Mouse (Mus musculus) frontal cortex, postnatal 25 days (tissue): ENCODE results near the gene Osbpl11.
"Not testable (repeated sequence)": the region's sequence is repeated elsewhere in the genome, so short reads cannot be mapped to it uniquely, and the experiment has no call there.

Source experiments
- DNase-seq, 2 experiments: peaks; one replicate each; pipeline ENCODE4 v3.0.0; 2022; ENCODE audit warnings: low spot score in 2 of 2

Gene Osbpl11

GRCm38 (mm10) chr16:33177722-33178121 lies 7.1 kb upstream of the Osbpl11 start:
- DNase-seq = no peak

- DNase-seq = peak; percentile 32 to 44
These were observed 6.4 kb upstream of the Osbpl11 start for GRCm38 (mm10) chr16:33178278-33179074.

- DNase-seq = not testable (repeated sequence)
These were observed 5.6 kb upstream of the Osbpl11 start for GRCm38 (mm10) chr16:33179222-33179621.

- DNase-seq = no peak
These were observed 5.0 kb upstream of the Osbpl11 start for GRCm38 (mm10) chr16:33179911-33180310.

- no peak for DNase-seq
These were observed 4.1 kb upstream of the Osbpl11 start for GRCm38 (mm10) chr16:33180793-33181192.

GRCm38 (mm10) chr16:33185261-33186046 lies 583 bp downstream of the Osbpl11 start:
- DNase-seq = peak in 1 of 2 experiments; percentile 19

- no peak for DNase-seq
These were observed 1.3 kb downstream of the Osbpl11 start for GRCm38 (mm10) chr16:33186134-33186533.

- DNase-seq = no peak
These were observed 3.2 kb downstream of the Osbpl11 start for GRCm38 (mm10) chr16:33188076-33188475.

- no peak for DNase-seq
These were observed 6.8 kb downstream of the Osbpl11 start for GRCm38 (mm10) chr16:33191671-33192091.

GRCm38 (mm10) chr16:33192280-33192679 lies 7.4 kb downstream of the Osbpl11 start:
- DNase-seq = no peak

GRCm38 (mm10) chr16:33193649-33194048 lies 8.8 kb downstream of the Osbpl11 start:
- peak; percentile 20 to 29 for DNase-seq

- no peak for DNase-seq
These were observed 10.9 kb downstream of the Osbpl11 start for GRCm38 (mm10) chr16:33195686-33196313.

GRCm38 (mm10) chr16:33196578-33196977 lies 11.7 kb downstream of the Osbpl11 start:
- no peak for DNase-seq

- no peak for DNase-seq
These were observed 15.7 kb downstream of the Osbpl11 start for GRCm38 (mm10) chr16:33200589-33200988.

- DNase-seq = no peak
These were observed 25.9 kb downstream of the Osbpl11 start for GRCm38 (mm10) chr16:33210812-33211211.

GRCm38 (mm10) chr16:33216313-33217003 lies 31.6 kb downstream of the Osbpl11 start:
- no peak for DNase-seq

- DNase-seq = not testable (repeated sequence)
These were observed 32.7 kb downstream of the Osbpl11 start for GRCm38 (mm10) chr16:33217553-33218085.

- DNase-seq = no peak
These were observed 37.6 kb downstream of the Osbpl11 start for GRCm38 (mm10) chr16:33222482-33222881.

GRCm38 (mm10) chr16:33224381-33224780 lies 39.5 kb downstream of the Osbpl11 start:
- DNase-seq = no peak

GRCm38 (mm10) chr16:33234128-33234527 lies 49.3 kb downstream of the Osbpl11 start:
- DNase-seq = no peak

GRCm38 (mm10) chr16:33236151-33236550 lies 51.3 kb downstream of the Osbpl11 start:
- DNase-seq = no peak
